Mouse (Mus musculus) forebrain, embryonic 12.5 days (tissue): Measurements from ENCODE around the gene Obsl1. TPM values are rescaled to one million over a fixed set of nuclear protein-coding genes. Genes with fewer than 3 reads are reported as not detected.
A peak's percentile ranks its signal among the peaks of the same experiment; 100 is the strongest.

Experiments
- ATAC-seq: fragments of 200-750 bp; cut with Nextera tagmentation; 2 replicates; pipeline ENCODE4 v1.8.0; 2017; ENCODE audit warnings: moderate TSS enrichment; ENCODE audit not compliant: low FRiP score
- H3K27ac ChIP-seq: fragments of 300-500 bp; sonication (generic); 2 replicates; pipeline ENCODE4 v1.5.1; 2016; ENCODE audit warnings: mild to moderate bottlenecking
- H3K27me3 ChIP-seq: fragments of 300-500 bp; sonication (generic); 2 replicates; pipeline ENCODE4 v1.6.1; 2016; ENCODE audit warnings: mild to moderate bottlenecking
- H3K36me3 ChIP-seq: fragments of 300-500 bp; sonication (generic); replicated peaks from 2 replicates; pipeline ENCODE4 v1.6.1; 2016; ENCODE audit warnings: mild to moderate bottlenecking
- H3K4me1 ChIP-seq: fragments of 300-500 bp; sonication (generic); 2 replicates; pipeline ENCODE4 v1.6.1; 2016
- H3K4me2 ChIP-seq: fragments of 300-500 bp; sonication (generic); 2 replicates; pipeline ENCODE4 v1.6.1; 2016; ENCODE audit warnings: mild to moderate bottlenecking, moderate library complexity
- H3K4me3 ChIP-seq: fragments of 300-500 bp; sonication (generic); replicated peaks from 2 replicates; pipeline ENCODE4 v1.5.1; 2016; ENCODE audit warnings: mild to moderate bottlenecking
- H3K9ac ChIP-seq: fragments of 300-500 bp; sonication (generic); 2 replicates; pipeline ENCODE4 v1.6.1; 2016; ENCODE audit warnings: mild to moderate bottlenecking
- H3K9me3 ChIP-seq: fragments of 300-500 bp; sonication (generic); 2 replicates; pipeline ENCODE4 v1.6.1; 2016
- WGBS: fragments of 180-500 bp; shearing (Covaris S2); methylation state at CpG from one replicate; pipeline ENCODE4 v1.1.7; 2016; 5-methylcytosine and 5-hydroxymethylcytosine counted together
- polyA plus RNA-seq: library from polyadenylated mRNA; unstranded; fragments of >200 nt; fragmentation: Nextera tagmentation; extraction: Ambion mirVana; gene quantifications from 2 replicates; pipeline ENCODE4 v1.2.1, GENCODE M21; 2016

Gene Obsl1
- polyA plus RNA-seq, 1 experiment from 2014 or later = 36.8 TPM

DNA sequence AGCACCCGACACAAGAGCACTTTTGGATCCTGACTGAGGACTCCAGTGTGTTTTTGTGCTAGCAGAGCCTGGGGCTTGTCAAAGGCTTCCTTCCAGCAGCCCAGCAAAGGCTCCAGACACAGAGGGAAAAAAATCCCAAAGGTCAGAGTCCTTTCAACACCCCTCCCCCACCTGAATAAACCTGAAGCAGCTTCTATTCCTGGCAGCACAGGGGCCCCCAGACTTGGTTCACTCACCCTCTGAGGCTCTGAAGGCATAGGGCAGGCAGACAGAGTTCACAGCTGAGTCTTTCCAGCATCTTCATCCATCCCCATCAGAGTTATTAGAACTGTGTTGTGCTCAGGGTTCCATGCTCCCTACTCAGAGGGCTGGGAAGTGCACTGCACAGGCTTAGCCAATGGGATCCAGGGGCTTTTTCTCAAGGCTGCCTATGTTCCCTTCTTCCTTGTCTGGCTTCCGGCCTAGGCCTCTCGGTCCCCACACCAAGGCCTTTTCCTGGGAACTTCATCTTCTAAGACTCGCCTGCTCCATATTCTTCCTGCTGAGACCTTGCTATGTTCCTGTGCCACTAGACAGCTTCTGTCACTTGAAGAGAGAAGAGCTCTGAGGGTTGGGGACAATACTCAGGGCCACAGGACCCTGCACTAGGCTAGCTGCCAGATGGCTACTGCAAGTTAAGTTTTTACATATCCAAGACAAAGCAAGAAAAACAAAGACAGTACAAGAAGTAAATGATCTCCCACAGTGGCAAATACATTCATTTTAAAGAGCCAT lies 5.4 kb upstream of the Obsl1 start:
- WGBS = 57% methylated on average over 4 of the region's 4 CpGs
- no peak for ATAC-seq

DNA sequence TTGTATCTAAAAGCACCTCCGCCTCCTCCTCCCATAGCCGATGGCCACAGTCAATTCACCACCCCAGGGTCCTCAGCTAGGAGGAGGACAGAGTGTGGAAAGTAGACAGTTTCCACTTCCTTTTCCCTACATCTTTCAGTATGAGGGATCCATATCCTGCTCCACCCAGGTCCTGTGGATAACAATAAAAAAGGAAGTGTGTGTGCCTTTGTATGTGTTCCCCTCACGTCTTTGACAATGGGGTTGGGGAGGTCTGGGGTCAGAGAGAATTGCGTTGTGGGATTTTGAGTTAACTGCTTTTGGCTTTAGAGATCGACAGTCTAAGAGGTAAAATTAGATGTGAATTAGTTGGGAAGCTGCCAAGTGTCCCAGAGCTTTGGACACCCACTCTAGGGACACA lies 3.9 kb upstream of the Obsl1 start:
- peaks cover 11% of the 10 kb centered on the region for H3K4me1 ChIP-seq

More for the DNA sequence above, 5.4 kb upstream of the Obsl1 start:
- Histone ChIP-seq H3K4me3 (no peak overlapping the region), H3K27me3 (peaks cover 23% of the 10 kb centered on the region), H3K4me1 (peaks cover 6% of the 10 kb centered on the region), H3K9me3 (no peaks in the 10 kb centered on the region), H3K9ac (no peak overlapping the region), H3K4me2 (no peak overlapping the region), H3K36me3 (no peaks in the 10 kb centered on the region), H3K27ac (no peak overlapping the region)

DNA sequence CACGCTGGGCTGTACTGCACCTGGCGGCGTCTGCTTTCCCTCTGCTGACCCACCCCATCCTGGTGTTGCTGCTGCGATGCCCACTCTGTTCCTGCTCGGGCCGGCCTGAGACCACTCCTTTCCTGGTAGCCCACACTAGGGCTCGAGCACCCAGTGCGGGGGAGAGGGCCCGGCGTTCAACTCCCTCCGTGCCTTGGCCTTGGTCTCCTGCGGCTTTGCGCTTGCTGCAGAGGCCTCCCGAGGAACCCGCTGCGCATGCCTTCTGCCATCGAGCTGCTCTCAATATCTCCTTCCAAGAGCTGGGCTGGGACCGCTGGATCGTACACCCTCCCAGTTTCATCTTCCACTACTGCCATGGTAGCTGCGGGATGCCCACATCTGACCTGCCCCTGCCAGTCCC lies 3.3 kb upstream of the Obsl1 start:
- Histone ChIP-seq H3K4me2 (no peak overlapping the region), H3K27me3 (peaks cover 23% of the 10 kb centered on the region), H3K27ac (no peak overlapping the region), H3K9ac (no peak overlapping the region), H3K4me3 (no peak overlapping the region), H3K4me1 (peaks cover 16% of the 10 kb centered on the region), H3K9me3 (no peaks in the 10 kb centered on the region), H3K36me3 (no peaks in the 10 kb centered on the region)
- ATAC-seq = no peak
- 64% methylated on average over 20 of the region's 20 CpGs for WGBS

More for the DNA sequence above, 3.9 kb upstream of the Obsl1 start:
- no peak for ATAC-seq
- H3K36me3 ChIP-seq = no peaks in the 10 kb centered on the region
- H3K9me3 ChIP-seq = no peaks in the 10 kb centered on the region
- no peak overlapping the region for H3K4me2 ChIP-seq
- no peak overlapping the region for H3K9ac ChIP-seq
- 78% methylated on average over 5 of the region's 5 CpGs for WGBS
- no peak overlapping the region for H3K4me3 ChIP-seq
- H3K27ac ChIP-seq = no peak overlapping the region
- peaks cover 23% of the 10 kb centered on the region for H3K27me3 ChIP-seq

GRCm38 (mm10) chr1:75507006-75507405 lies 754 bp upstream of the Obsl1 start, which contains the start of gene Inha:
Gene Inha, plus strand, starts transcription at chr1:75507077.
- 76% methylated on average over 10 of the region's 10 CpGs for WGBS
- peak within 1 kb of the TSS; percentile 76 for H3K9ac ChIP-seq

GRCm38 (mm10) chr1:75505159-75505955 lies 895 bp downstream of the Obsl1 start:
- H3K27ac ChIP-seq = peak overlapping the region; percentile 83
- under 1% methylated on average over 77 of the region's 84 CpGs for WGBS
- H3K4me2 ChIP-seq = peak overlapping the region; percentile 87
- H3K4me1 ChIP-seq = peaks cover 20% of the 10 kb centered on the region
- peak overlapping the region; percentile 66 for H3K4me3 ChIP-seq
- no peaks in the 10 kb centered on the region for H3K9me3 ChIP-seq
- H3K27me3 ChIP-seq = peaks cover 29% of the 10 kb centered on the region
- H3K36me3 ChIP-seq = peaks cover 26% of the 10 kb centered on the region
- peak overlapping the region; percentile 76 for H3K9ac ChIP-seq
- ATAC-seq = peak; percentile 70

More at GRCm38 (mm10) chr1:75507006-75507405, 754 bp upstream of the Obsl1 start, which contains the start of gene Inha:
- Histone ChIP-seq H3K4me2 (peak within 1 kb of the TSS; percentile 87), H3K4me1 (peaks cover 20% of the 10 kb centered on the region), H3K9me3 (no peaks in the 10 kb centered on the region), H3K27ac (peak within 1 kb of the TSS; percentile 83), H3K27me3 (peaks cover 29% of the 10 kb centered on the region), H3K36me3 (peaks cover 10% of the 10 kb centered on the region), H3K4me3 (peak within 1 kb of the TSS; percentile 66)
- no peak for ATAC-seq

DNA sequence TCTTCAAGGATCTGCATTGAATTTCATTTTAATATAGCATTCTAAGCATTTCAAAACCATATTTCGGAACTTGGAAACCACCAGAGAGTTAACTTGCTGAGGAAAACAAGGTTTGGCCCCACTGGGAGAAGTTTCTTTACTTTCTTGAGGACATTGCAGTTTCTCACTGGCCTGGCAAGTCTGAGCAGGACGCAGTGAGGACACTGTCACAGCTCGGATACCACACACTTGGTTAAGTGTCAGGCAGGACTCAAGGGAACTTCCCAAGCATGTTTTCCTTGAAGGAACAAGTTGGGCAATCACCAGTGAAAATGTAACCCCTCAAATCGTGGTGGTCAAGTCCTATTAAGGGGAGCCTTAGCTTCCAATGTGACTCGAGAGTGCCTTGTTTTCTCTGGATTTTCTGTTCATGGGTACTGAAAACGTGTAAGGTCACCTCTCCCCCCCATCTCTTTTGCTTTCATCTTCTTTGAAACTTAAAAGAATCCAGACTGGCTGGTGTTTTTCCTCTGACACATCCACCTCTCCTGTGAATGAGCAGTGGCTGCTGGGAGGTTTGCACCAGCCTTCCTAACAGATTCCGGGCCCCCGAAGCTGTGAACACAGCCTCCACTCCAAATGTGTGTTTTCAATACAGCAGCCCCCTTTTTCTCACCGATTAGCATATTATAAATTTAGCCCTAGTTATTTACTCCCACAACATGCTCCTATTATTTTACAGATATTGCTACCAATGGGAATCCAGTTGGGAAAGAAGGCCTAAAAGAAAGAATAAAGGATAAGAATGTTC lies 1.8 kb downstream of the Obsl1 start:
- ATAC-seq = no peak
- 65% methylated on average over 9 of the region's 9 CpGs for WGBS
- no peak overlapping the region for H3K27ac ChIP-seq

GRCm38 (mm10) chr1:75503651-75503980 lies 2.6 kb downstream of the Obsl1 start:
- peaks cover 20% of the 10 kb centered on the region for H3K4me1 ChIP-seq
- peaks cover 40% of the 10 kb centered on the region for H3K36me3 ChIP-seq
- no peak overlapping the region for H3K9ac ChIP-seq
- no peaks in the 10 kb centered on the region for H3K9me3 ChIP-seq
- peaks cover 17% of the 10 kb centered on the region for H3K27me3 ChIP-seq
- H3K4me2 ChIP-seq = no peak overlapping the region
- WGBS = 76% methylated on average over 23 of the region's 23 CpGs
- no peak overlapping the region for H3K4me3 ChIP-seq
- H3K27ac ChIP-seq = no peak overlapping the region
- ATAC-seq = no peak

More for the DNA sequence above, 1.8 kb downstream of the Obsl1 start:
- Histone ChIP-seq H3K9ac (peak overlapping the region; percentile 76), H3K36me3 (peaks cover 34% of the 10 kb centered on the region), H3K4me1 (peaks cover 20% of the 10 kb centered on the region), H3K27me3 (peaks cover 21% of the 10 kb centered on the region), H3K4me2 (peak overlapping the region; percentile 87), H3K9me3 (no peaks in the 10 kb centered on the region), H3K4me3 (peak overlapping the region; percentile 66)

DNA sequence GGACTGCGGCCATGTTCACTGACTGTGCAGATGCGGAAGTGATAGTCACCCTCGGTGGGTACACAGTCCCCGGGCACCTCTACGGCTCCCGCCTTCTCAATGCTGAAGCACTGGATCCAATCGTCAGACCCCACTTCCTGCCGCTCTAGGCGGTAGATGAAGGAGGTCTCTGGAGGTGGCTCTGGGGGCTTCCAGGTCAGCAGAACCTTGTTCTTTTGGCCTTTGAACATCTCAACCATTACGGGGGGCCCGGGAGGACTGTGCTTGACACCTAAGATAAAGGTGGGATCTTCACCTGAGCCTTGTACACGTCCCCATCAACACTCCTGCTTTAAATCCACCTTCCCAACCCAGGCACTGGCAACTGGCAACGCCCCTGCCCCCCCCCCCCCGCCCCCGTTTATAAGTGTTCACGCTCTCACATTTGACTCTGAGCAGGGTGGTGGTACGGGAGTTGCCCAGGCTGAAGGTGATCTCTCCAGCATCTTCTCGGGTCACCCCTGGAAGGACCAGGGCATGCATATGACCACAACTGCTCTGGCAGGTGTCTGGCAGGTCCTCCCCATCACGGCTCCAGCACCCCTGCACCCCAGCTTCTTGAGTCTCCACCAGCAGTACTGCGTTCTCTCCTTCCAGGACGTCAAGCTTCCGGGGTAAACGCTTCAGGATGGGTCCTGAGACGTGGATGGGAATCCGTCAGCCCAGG lies 3.2 kb downstream of the Obsl1 start:
- H3K4me3 ChIP-seq = no peak overlapping the region
- peaks cover 44% of the 10 kb centered on the region for H3K36me3 ChIP-seq

DNA sequence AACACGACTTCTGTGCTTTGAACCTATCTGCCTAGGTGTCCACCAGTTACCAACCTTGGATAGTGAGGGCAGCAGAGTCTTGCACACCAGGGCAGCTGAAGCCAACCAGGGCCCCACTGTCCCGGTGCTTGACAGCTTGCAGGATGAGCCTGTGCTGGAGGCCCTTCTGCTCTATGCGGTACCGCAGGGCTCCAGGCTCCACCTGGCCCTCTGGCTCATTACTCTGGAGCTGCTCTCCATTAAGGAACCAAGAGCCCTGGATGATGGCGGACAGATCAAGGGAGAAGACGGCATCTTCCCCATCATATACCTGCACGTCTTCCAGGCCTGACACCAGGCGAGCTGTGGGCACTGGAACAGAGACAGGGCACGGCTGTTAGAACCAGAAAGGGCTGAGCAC lies 4.3 kb downstream of the Obsl1 start:
- peaks cover 17% of the 10 kb centered on the region for H3K4me1 ChIP-seq
- no peak overlapping the region for H3K4me2 ChIP-seq
- no peak overlapping the region for H3K27ac ChIP-seq
- no peak for ATAC-seq
- H3K9ac ChIP-seq = no peak overlapping the region
- H3K27me3 ChIP-seq = peaks cover 8% of the 10 kb centered on the region
- peaks cover 55% of the 10 kb centered on the region for H3K36me3 ChIP-seq
- no peaks in the 10 kb centered on the region for H3K9me3 ChIP-seq
- 91% methylated on average over 9 of the region's 9 CpGs for WGBS
- H3K4me3 ChIP-seq = no peak overlapping the region

More for the DNA sequence above, 3.2 kb downstream of the Obsl1 start:
- peaks cover 20% of the 10 kb centered on the region for H3K4me1 ChIP-seq
- WGBS = 91% methylated on average over 25 of the region's 25 CpGs
- peaks cover 17% of the 10 kb centered on the region for H3K27me3 ChIP-seq
- no peak for ATAC-seq
- H3K4me2 ChIP-seq = no peak overlapping the region
- no peak overlapping the region for H3K9ac ChIP-seq
- H3K27ac ChIP-seq = no peak overlapping the region
- H3K9me3 ChIP-seq = no peaks in the 10 kb centered on the region

GRCm38 (mm10) chr1:75499441-75499840 lies 6.8 kb downstream of the Obsl1 start:
- ATAC-seq = no peak
- no peak overlapping the region for H3K4me2 ChIP-seq
- peaks cover 14% of the 10 kb centered on the region; the same call in 1 of the 2 replicates for H3K27me3 ChIP-seq
- no peak overlapping the region for H3K27ac ChIP-seq
- WGBS = 85% methylated on average over 7 of the region's 7 CpGs
- no peaks in the 10 kb centered on the region for H3K9me3 ChIP-seq
- H3K4me1 ChIP-seq = peaks cover 3% of the 10 kb centered on the region; the same call in 1 of the 2 replicates
- H3K9ac ChIP-seq = no peak overlapping the region
- no peak overlapping the region for H3K4me3 ChIP-seq
- peaks cover 62% of the 10 kb centered on the region for H3K36me3 ChIP-seq

- Histone ChIP-seq H3K9me3 (no peaks in the 10 kb centered on the region), H3K4me3 (no peak overlapping the region), H3K36me3 (peaks cover 62% of the 10 kb centered on the region), H3K4me2 (no peak overlapping the region), H3K9ac (no peak overlapping the region), H3K27ac (no peak overlapping the region), H3K27me3 (peaks cover 11% of the 10 kb centered on the region; the same call in 1 of the 2 replicates), H3K4me1 (no peaks in the 10 kb centered on the region)
- 94% methylated on average over 4 of the region's 4 CpGs for WGBS
- no peak for ATAC-seq
These were observed 7.4 kb downstream of the Obsl1 start for GRCm38 (mm10) chr1:75498897-75499296.
